Mouse (Mus musculus): ENCODE results near the gene Camk2n2. TPM values are rescaled to one million over a fixed set of nuclear protein-coding genes. Genes with fewer than 3 reads are reported as not detected.
A peak's percentile ranks its signal among the peaks of the same experiment; 100 is the strongest.

Gene Camk2n2
- polyA plus RNA-seq, 1 experiment from 2014 or later = 0.13 TPM

DNA sequence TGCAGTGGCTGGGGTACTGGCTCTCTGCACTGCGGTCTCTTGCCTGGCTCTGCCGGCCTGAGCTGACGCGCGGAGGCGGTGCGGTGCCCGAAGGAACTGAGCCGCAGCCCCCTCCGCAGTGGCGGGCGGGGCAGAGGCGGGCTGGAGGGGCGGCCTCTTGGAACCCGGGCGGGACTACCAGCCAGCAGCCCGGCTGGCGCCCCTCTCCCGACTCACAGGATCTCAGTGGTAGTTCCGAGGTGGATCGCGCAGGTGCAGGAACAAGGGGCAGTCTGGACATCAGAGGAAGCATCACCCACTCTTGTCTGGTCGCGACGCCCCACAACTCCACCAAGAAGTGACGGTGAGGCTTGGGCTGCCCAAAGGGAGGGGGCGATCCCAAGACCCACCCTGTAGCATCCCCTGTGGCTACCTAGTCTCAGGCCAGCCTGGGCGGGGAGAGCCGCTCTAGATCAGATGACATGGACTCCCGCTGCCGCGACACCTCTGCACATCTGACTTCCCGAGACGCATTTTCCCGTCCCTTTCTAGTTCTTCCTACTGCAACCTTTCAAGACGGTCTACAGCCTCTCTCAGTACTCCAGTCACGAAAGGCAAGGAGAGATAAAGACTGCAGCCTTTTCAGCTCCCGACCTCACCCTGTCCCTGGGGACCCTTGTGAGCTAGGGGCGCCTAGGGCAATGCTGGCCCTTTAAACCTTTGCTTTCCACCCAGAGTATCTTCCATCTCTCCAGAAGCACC lies 31.0 kb downstream of the Camk2n2 start:
- ATAC-seq (no peak), DNase-seq (peak; percentile 19)
- Histone ChIP-seq H3K4me1 (ENCODE audit: insufficient read depth) (peaks cover 13% of the 10 kb centered on the region), H3K27ac (ENCODE audit: low read depth) (no peak overlapping the region), H3K4me2 (ENCODE audit: low read depth, low read length) (peak overlapping the region; percentile 65), H3K9ac (replicated peaks) (no peak overlapping the region), H3K36me3 (replicated peaks; ENCODE audit: insufficient read depth, low read length) (no peaks in the 10 kb centered on the region), H3K27me3 (ENCODE audit: insufficient read depth, low read length) (peaks cover 55% of the 10 kb centered on the region), H3K9me3 (ENCODE audit: low read length) (no peaks in the 10 kb centered on the region), H3K4me3 (ENCODE audit: low read depth, low read length) (peak overlapping the region; percentile 41)
- no peak for TF ChIP-seq EP300 (IDR thresholded peaks at IDR 0.05; ENCODE audit: low read depth)
- TF ChIP-seq CTCF (IDR thresholded peaks at IDR 0.05; ENCODE audit: low read depth) = no peak
- WGBS (ENCODE audit: insufficient replicate concordance) = 2% methylated on average over 36 of the region's 39 CpGs

DNA sequence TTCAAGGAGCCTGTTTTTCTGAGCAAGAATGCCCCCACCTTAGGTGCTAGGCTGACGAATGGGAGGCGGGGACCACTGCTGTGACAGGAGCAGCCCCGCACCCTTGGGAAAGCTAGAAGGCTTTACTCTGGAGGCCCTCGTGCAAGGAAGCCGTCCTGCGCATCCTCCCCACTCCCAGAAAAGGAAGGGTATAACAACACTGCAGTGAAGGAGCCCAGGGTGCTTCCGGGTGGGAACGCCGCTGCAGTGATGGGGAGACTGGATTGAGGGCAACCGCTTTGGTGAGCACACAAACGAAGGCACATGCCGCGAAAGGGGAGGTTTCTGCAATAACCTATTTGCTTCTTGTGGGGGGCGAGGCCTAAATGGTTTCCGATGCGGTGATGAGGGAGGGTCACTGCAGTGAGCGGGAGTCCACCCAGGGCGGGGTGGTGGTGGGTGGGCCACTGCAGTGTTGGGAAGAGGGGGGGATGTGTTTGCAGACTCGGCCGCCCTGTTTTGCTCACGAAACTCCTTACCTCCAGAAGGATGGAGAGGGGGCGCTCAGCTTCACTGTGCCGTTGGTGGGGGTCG lies 31.6 kb downstream of the Camk2n2 start, which contains the start of gene Vwa5b2:
Gene Vwa5b2 (plus strand): TSS at position 106 of the 573 bp plus-strand sequence.
- ATAC-seq = no peak
- H3K27me3 ChIP-seq (ENCODE audit: insufficient read depth, low read length) = peaks cover 55% of the 10 kb centered on the region
- 2% methylated on average over 24 of the region's 24 CpGs for WGBS (ENCODE audit: insufficient replicate concordance)

More for the DNA sequence above, 31.6 kb downstream of the Camk2n2 start, which contains the start of gene Vwa5b2:
- Histone ChIP-seq H3K9ac (replicated peaks) (no peak within 1 kb of the TSS), H3K4me3 (ENCODE audit: low read depth, low read length) (peak within 1 kb of the TSS; percentile 41), H3K4me1 (ENCODE audit: insufficient read depth) (peaks cover 13% of the 10 kb centered on the region), H3K36me3 (replicated peaks; ENCODE audit: insufficient read depth, low read length) (no peaks in the 10 kb centered on the region), H3K9me3 (ENCODE audit: low read length) (no peaks in the 10 kb centered on the region), H3K4me2 (ENCODE audit: low read depth, low read length) (peak within 1 kb of the TSS; percentile 65), H3K27ac (ENCODE audit: low read depth) (no peak within 1 kb of the TSS)
- peak; percentile 15 for DNase-seq
- no peak for TF ChIP-seq CTCF (IDR thresholded peaks at IDR 0.05; ENCODE audit: low read depth)

MicroRNAs encoded within 50 kb of the gene (microRNA counts, 519-probe panel; counts per million panel counts)
- microRNA mmu-miR-1224 = 6,331 counts per million, percentile 75 among the panel's probes with 10 or more counts

Small RNAs within 50 kb of the gene (microRNA-seq; reads per million reads assigned to microRNA genes)
- not detected for gene Mir1224

Other genes starting within 250 kb of the Camk2n2 start
- 9.0 and 9.5 TPM in 2 replicates for gene Abcc5, start 194.9 kb downstream of the Camk2n2 start, polyA plus RNA-seq (2015; fragmentation: Nextera tagmentation; extraction: Ambion mirVana)
- gene Eif2b5, start 122.5 kb downstream of the Camk2n2 start, polyA plus RNA-seq (2015; fragmentation: Nextera tagmentation; extraction: Ambion mirVana) = 25.3 and 26.1 TPM in 2 replicates
- gene Dvl3, start 104.3 kb downstream of the Camk2n2 start, polyA plus RNA-seq (2015; fragmentation: Nextera tagmentation; extraction: Ambion mirVana) = 3.0 and 3.5 TPM in 2 replicates
- gene Ap2m1, start 85.8 kb downstream of the Camk2n2 start, polyA plus RNA-seq (2015; fragmentation: Nextera tagmentation; extraction: Ambion mirVana) = 288 and 308 TPM in 2 replicates
- gene Abcf3, start 72.7 kb downstream of the Camk2n2 start, polyA plus RNA-seq (2015; fragmentation: Nextera tagmentation; extraction: Ambion mirVana) = 18.0 and 19.8 TPM in 2 replicates
- gene Vwa5b2, start 31.8 kb downstream of the Camk2n2 start, polyA plus RNA-seq (2015; fragmentation: Nextera tagmentation; extraction: Ambion mirVana) = not detected in 2 replicates
- gene Eef1akmt4, start 9.7 kb downstream of the Camk2n2 start, polyA plus RNA-seq (2015; fragmentation: Nextera tagmentation; extraction: Ambion mirVana) = 20.4 and 23.3 TPM in 2 replicates
- gene Gm49333, start 9.7 kb downstream of the Camk2n2 start, polyA plus RNA-seq (2015; fragmentation: Nextera tagmentation; extraction: Ambion mirVana) = not detected in 2 replicates
- gene Alg3, start 9.6 kb downstream of the Camk2n2 start, polyA plus RNA-seq (2015; fragmentation: Nextera tagmentation; extraction: Ambion mirVana) = 18.6 and 19.0 TPM in 2 replicates
- 0.14 TPM in 1 of 2 replicates, not detected in the other for gene Ece2, start 8.5 kb upstream of the Camk2n2 start, polyA plus RNA-seq (2015; fragmentation: Nextera tagmentation; extraction: Ambion mirVana)
- gene Psmd2, start 30.4 kb upstream of the Camk2n2 start, polyA plus RNA-seq (2015; fragmentation: Nextera tagmentation; extraction: Ambion mirVana) = 97.0 and 110 TPM in 2 replicates
- gene Eif4g1, start 47.0 kb upstream of the Camk2n2 start, polyA plus RNA-seq (2015; fragmentation: Nextera tagmentation; extraction: Ambion mirVana) = 65.6 and 70.9 TPM in 2 replicates
- gene Fam131a, start 72.0 kb upstream of the Camk2n2 start, polyA plus RNA-seq (2015; fragmentation: Nextera tagmentation; extraction: Ambion mirVana) = 0.88 and 1.4 TPM in 2 replicates
- gene Polr2h, start 96.4 kb upstream of the Camk2n2 start, polyA plus RNA-seq (2015; fragmentation: Nextera tagmentation; extraction: Ambion mirVana) = 25.1 and 27.5 TPM in 2 replicates
- 3.6 and 4.7 TPM in 2 replicates for gene Clcn2, start 96.5 kb upstream of the Camk2n2 start, polyA plus RNA-seq (2015; fragmentation: Nextera tagmentation; extraction: Ambion mirVana)
- gene Chrd, start 111.8 kb upstream of the Camk2n2 start, polyA plus RNA-seq (2015; fragmentation: Nextera tagmentation; extraction: Ambion mirVana) = 0.34 and 0.45 TPM in 2 replicates
- 8.6 and 8.9 TPM in 2 replicates for gene Thpo, start 113.2 kb upstream of the Camk2n2 start, polyA plus RNA-seq (2015; fragmentation: Nextera tagmentation; extraction: Ambion mirVana)